Mouse (Mus musculus) hindbrain, embryonic 16.5 days (tissue): ENCODE measurements around the gene Trak1. TPM values are rescaled to one million over a fixed set of nuclear protein-coding genes. Genes with fewer than 3 reads are reported as not detected.

Source experiments
- ATAC-seq: fragments of 200-750 bp; cut with Nextera tagmentation; 2 replicates; pipeline ENCODE4 v1.8.0; 2017; ENCODE audit warnings: moderate TSS enrichment, moderate library complexity
- H3K27ac ChIP-seq: fragments of 300-500 bp; sonication (generic); 2 replicates; pipeline ENCODE4 v1.5.1; 2014; ENCODE audit warnings: low read depth, mild to moderate bottlenecking, control low read depth, low read length, moderate library complexity
- H3K27me3 ChIP-seq: fragments of 300-500 bp; sonication (generic); replicated peaks from 2 replicates; pipeline ENCODE4 v1.6.1; 2014; ENCODE audit warnings: low read length; ENCODE audit not compliant: control insufficient read depth, insufficient read depth
- H3K36me3 ChIP-seq: fragments of 300-500 bp; sonication (generic); 2 replicates; pipeline ENCODE4 v1.6.1; 2014; ENCODE audit warnings: mild to moderate bottlenecking, low read length, moderate library complexity, mixed read lengths; ENCODE audit not compliant: control insufficient read depth, insufficient read depth
- H3K4me1 ChIP-seq: fragments of 300-500 bp; sonication (generic); 2 replicates; pipeline ENCODE4 v1.6.1; 2014; ENCODE audit warnings: low read depth, low read length; ENCODE audit not compliant: control insufficient read depth, insufficient read depth
- H3K4me2 ChIP-seq: fragments of 300-500 bp; sonication (generic); 2 replicates; pipeline ENCODE4 v1.6.1; 2014; ENCODE audit warnings: mild to moderate bottlenecking, low read length, control low read depth, moderate library complexity
- H3K4me3 ChIP-seq: fragments of 300-500 bp; sonication (generic); 2 replicates; pipeline ENCODE4 v1.5.1; 2014; ENCODE audit warnings: mild to moderate bottlenecking, low read length, control low read depth, moderate library complexity
- H3K9ac ChIP-seq: fragments of 300-500 bp; sonication (generic); 2 replicates; pipeline ENCODE4 v1.6.1; 2014; ENCODE audit warnings: low read depth, mild to moderate bottlenecking, control low read depth, low read length, moderate library complexity
- H3K9me3 ChIP-seq: fragments of 300-500 bp; sonication (generic); 2 replicates; pipeline ENCODE4 v1.6.1; 2014; ENCODE audit warnings: mild to moderate bottlenecking, low read length, moderate library complexity; ENCODE audit not compliant: control insufficient read depth
- WGBS: fragments of 180-500 bp; shearing (Covaris S2); extraction: QIAGEN DNeasy Blood & Tissue Kit; methylation state at CpG from one replicate; pipeline ENCODE4 v1.1.7; 2014; 5-methylcytosine and 5-hydroxymethylcytosine counted together
- polyA plus RNA-seq: library from polyadenylated mRNA; unstranded; fragments of >200 nt; fragmentation: Nextera tagmentation; extraction: Ambion mirVana; gene quantifications from 2 replicates; pipeline ENCODE4 v1.2.1, GENCODE M21; 2015

Trak1 gene
- polyA plus RNA-seq, 1 experiment from 2014 or later: 57.8 TPM

DNA sequence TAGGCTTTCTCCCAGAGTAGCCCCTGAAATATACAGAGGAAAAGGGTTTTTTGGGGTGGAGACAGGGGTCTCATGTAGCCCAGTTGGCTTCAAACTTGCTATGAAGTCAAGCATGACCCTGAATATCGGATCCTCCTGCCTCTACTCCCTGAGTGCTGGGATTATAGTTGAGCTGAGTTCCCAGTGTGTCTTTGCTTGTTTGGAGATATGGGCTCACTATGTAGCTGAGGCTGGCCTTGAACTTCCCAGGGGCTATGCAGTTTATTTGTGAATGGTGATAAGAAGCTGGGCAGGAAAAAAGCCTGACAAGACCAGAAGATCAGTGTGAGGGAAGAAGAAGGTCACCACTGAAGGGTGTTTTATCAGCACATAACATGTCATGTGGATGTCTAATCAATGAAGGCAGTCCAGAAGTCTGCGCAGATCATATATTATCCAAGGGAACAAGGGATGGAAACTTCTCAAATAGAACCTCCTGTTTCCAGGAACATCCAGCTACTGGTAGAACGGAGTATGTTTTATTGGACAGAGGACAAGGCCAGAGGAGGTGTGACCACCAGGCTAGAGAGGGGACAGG is 10.9 kb upstream of the Trak1 start:
- H3K9ac ChIP-seq: peak overlapping the region; percentile 58
- peak overlapping the region; percentile 49 for H3K4me3 ChIP-seq
- peak overlapping the region; percentile 73 for H3K4me2 ChIP-seq
- 0 out of 2 replicates have a peak overlapping the region, but pooled peaks have one; percentile 12 for H3K27ac ChIP-seq
- WGBS: 74% methylated on average over 3 of the region's 3 CpGs
- no peaks in the 10 kb centered on the region for H3K27me3 ChIP-seq
- no peaks in the 10 kb centered on the region for H3K9me3 ChIP-seq
- H3K4me1 ChIP-seq: peaks cover 3% of the 10 kb centered on the region
- no peaks in the 10 kb centered on the region for H3K36me3 ChIP-seq
- ATAC-seq: no peak

- H3K4me1 ChIP-seq: no peaks in the 10 kb centered on the region; the same call in 1 of the 2 replicates
- H3K9ac ChIP-seq: no peak overlapping the region
- 86% methylated on average over 2 of the region's 2 CpGs for WGBS
- no peak overlapping the region for H3K4me3 ChIP-seq
- no peaks in the 10 kb centered on the region for H3K9me3 ChIP-seq
- no peaks in the 10 kb centered on the region for H3K27me3 ChIP-seq
- no peak overlapping the region for H3K4me2 ChIP-seq
- H3K27ac ChIP-seq: no peak overlapping the region
- H3K36me3 ChIP-seq: no peaks in the 10 kb centered on the region
- no peak for ATAC-seq
Measured at GRCm38 (mm10) chr9:121291275-121291674, 6.0 kb upstream of the Trak1 start.

DNA sequence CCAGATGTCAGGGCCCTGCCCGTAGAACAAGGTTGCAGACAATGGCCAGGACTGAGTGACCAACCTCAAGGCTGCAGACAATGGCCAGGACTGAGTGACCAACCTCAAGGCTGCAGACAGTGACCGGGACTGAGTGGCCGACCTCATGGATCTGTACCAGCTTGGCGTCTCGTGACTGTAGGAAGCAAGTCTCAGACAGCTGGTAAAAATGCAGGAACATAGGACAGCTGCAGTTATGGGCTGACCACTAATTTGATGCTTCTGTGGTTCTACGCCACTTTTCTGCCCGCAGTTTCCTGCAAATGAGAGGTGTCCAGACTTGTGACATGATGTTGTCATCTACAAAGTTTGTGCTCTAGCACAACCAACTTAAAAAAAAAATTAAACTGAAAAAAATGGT is 4.1 kb upstream of the Trak1 start:
- WGBS: 88% methylated on average over 7 of the region's 7 CpGs
- Histone ChIP-seq H3K27me3 (no peaks in the 10 kb centered on the region), H3K9ac (no peak overlapping the region), H3K4me3 (no peak overlapping the region), H3K36me3 (no peaks in the 10 kb centered on the region), H3K9me3 (no peaks in the 10 kb centered on the region), H3K27ac (no peak overlapping the region), H3K4me1 (peaks cover 4% of the 10 kb centered on the region), H3K4me2 (no peak overlapping the region)
- no peak for ATAC-seq

DNA sequence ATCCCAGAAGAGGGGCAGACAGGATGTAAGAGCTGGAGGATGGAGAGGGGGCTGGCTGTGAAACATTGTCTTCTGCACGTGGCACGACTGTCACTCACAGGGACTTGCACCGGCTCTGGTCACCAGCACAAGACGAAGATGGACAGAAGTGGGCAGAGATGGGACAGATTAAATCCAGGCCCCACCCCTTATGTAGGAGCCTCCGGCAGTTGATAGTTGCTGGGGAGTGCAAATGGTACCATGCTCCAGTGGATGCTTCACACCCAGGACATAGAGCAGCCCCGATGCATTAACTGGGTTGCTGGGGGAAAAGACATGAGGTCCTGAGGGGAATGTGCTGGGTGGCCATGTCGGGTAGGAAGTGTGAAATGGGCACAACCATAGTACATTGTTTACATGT is 2.1 kb upstream of the Trak1 start:
- no peak overlapping the region for H3K9ac ChIP-seq
- no peaks in the 10 kb centered on the region for H3K36me3 ChIP-seq
- WGBS: 81% methylated on average over 7 of the region's 7 CpGs
- H3K27me3 ChIP-seq: no peaks in the 10 kb centered on the region
- peaks cover 23% of the 10 kb centered on the region for H3K4me1 ChIP-seq
- no peaks in the 10 kb centered on the region for H3K9me3 ChIP-seq
- no peak overlapping the region for H3K4me2 ChIP-seq
- no peak overlapping the region for H3K4me3 ChIP-seq
- ATAC-seq: no peak
- no peak overlapping the region for H3K27ac ChIP-seq

DNA sequence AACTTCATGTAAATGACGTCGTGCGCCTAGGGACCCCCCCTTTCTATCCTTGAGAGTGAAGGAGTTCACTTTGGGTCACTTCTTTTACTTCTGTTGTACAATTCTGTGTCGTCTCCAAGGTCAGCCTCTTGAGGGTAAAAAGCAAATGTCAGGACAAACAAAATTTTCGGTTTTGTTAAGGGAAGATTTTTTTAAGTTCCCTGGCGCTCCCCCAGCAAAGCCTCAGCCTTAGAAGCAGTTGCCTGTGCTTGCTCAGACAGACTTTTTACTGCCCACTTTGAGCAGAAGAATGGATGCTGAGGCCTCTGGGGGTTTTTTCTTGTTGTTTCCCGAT is 730 bp downstream of the Trak1 start:
- ATAC-seq: no peak
- Histone ChIP-seq H3K27me3 (no peaks in the 10 kb centered on the region), H3K4me1 (peaks cover 38% of the 10 kb centered on the region), H3K9ac (peak overlapping the region; percentile 94), H3K4me3 (peak overlapping the region; percentile 90), H3K4me2 (peak overlapping the region; percentile 95), H3K27ac (peak overlapping the region; percentile 71), H3K9me3 (no peaks in the 10 kb centered on the region), H3K36me3 (no peaks in the 10 kb centered on the region)
- WGBS: under 1% methylated on average over 7 of the region's 7 CpGs

- Histone ChIP-seq H3K27ac (no peak overlapping the region), H3K9ac (peak overlapping the region; percentile 94), H3K4me1 (peaks cover 44% of the 10 kb centered on the region), H3K36me3 (no peaks in the 10 kb centered on the region), H3K27me3 (no peaks in the 10 kb centered on the region), H3K4me3 (peak overlapping the region; percentile 90), H3K4me2 (peak overlapping the region; percentile 95), H3K9me3 (no peaks in the 10 kb centered on the region)
- no peak for ATAC-seq
- 20% methylated on average over 15 of the region's 15 CpGs for WGBS
Measured at GRCm38 (mm10) chr9:121298411-121299091, 1.2 kb downstream of the Trak1 start.

DNA sequence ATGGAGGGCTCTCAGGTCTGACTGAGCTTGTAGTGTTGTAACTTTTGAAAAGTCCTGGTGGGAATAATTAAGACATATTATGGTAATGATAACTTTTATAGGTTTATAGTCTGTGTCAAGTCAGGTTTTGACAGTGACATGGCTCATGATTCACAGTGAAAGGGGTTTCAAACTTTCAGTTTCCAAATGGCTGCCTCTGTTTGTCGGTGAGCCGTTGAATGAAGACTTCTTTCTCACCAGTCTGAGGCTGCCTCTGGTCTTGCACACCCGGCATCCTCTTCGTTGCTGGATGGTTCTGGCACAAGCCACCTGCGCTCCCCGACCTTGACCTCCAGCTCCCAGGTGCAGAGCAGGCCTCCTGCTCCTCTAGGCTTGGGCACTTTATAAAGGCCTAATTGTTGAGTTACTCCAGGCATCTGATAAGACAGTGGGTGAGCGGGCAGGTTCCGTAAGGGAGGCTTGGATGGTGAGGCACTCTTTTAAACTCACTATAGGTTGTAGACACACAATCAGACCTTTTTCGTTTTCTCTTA is 2.0 kb downstream of the Trak1 start:
- Histone ChIP-seq H3K27ac (no peak overlapping the region), H3K4me2 (peak overlapping the region; percentile 95)
- 34% methylated on average over 9 of the region's 9 CpGs for WGBS

GRCm38 (mm10) chr9:121299976-121300570 is 2.8 kb downstream of the Trak1 start:
- WGBS: 14% methylated on average over 19 of the region's 19 CpGs
- H3K4me2 ChIP-seq: peak overlapping the region; percentile 95
- peak overlapping the region; percentile 29 for H3K4me3 ChIP-seq
- no peaks in the 10 kb centered on the region for H3K9me3 ChIP-seq
- H3K4me1 ChIP-seq: peaks cover 53% of the 10 kb centered on the region
- no peaks in the 10 kb centered on the region for H3K27me3 ChIP-seq
- H3K9ac ChIP-seq: peak overlapping the region; percentile 33
- peak overlapping the region; percentile 36; the same call in 1 of the 2 replicates for H3K27ac ChIP-seq
- H3K36me3 ChIP-seq: no peaks in the 10 kb centered on the region
- no peak for ATAC-seq

More for the DNA sequence above, 2.0 kb downstream of the Trak1 start:
- ATAC-seq: no peak
- Histone ChIP-seq H3K27me3 (no peaks in the 10 kb centered on the region), H3K9ac (peak overlapping the region; percentile 94), H3K4me1 (peaks cover 50% of the 10 kb centered on the region), H3K36me3 (no peaks in the 10 kb centered on the region), H3K9me3 (no peaks in the 10 kb centered on the region), H3K4me3 (peak overlapping the region; percentile 90)
